Mouse (Mus musculus) embryo, embryonic 10.5 days (tissue): Measurements from ENCODE around the gene Dnajc22.
A peak's percentile ranks its signal among the peaks of the same experiment; 100 is the strongest.

Experiments used
- DNase-seq: peaks from one replicate; pipeline ENCODE4 v3.0.0-alpha.2; 2015; ENCODE audit warnings: low spot score

The Dnajc22 gene

GRCm38 (mm10) chr15:99087253-99088075 is 5.5 kb upstream of the Dnajc22 start, which contains the start of gene C1ql4:
Gene C1ql4 (minus strand): TSS chr15:99087817.
- DNase-seq, result peak; percentile 57

GRCm38 (mm10) chr15:99088292-99088691 is 4.7 kb upstream of the Dnajc22 start:
- peak; percentile 87 for DNase-seq

GRCm38 (mm10) chr15:99089069-99089468 is 3.9 kb upstream of the Dnajc22 start:
- DNase-seq, result no peak

GRCm38 (mm10) chr15:99093291-99094258 is 605 bp downstream of the Dnajc22 start:
- peak; percentile 84 for DNase-seq

- peak; percentile 76 for DNase-seq
Observed at GRCm38 (mm10) chr15:99094631-99095270, 1.8 kb downstream of the Dnajc22 start.

- no peak for DNase-seq
Observed at GRCm38 (mm10) chr15:99095356-99095755, 2.4 kb downstream of the Dnajc22 start.

GRCm38 (mm10) chr15:99096061-99096793 is 3.3 kb downstream of the Dnajc22 start:
- no peak for DNase-seq

GRCm38 (mm10) chr15:99096831-99097500 is 4.0 kb downstream of the Dnajc22 start:
- no peak for DNase-seq

GRCm38 (mm10) chr15:99097840-99098492 is 5.0 kb downstream of the Dnajc22 start:
- no peak for DNase-seq

- no peak for DNase-seq
Observed at GRCm38 (mm10) chr15:99098493-99098861, 5.5 kb downstream of the Dnajc22 start.

- DNase-seq, result peak; percentile 80
Observed at GRCm38 (mm10) chr15:99099139-99099556, 6.2 kb downstream of the Dnajc22 start.

- DNase-seq, result no peak
Observed at GRCm38 (mm10) chr15:99099984-99100383, 7.0 kb downstream of the Dnajc22 start.

GRCm38 (mm10) chr15:99105238-99105637 is 12.3 kb downstream of the Dnajc22 start:
- DNase-seq, result no peak

GRCm38 (mm10) chr15:99107866-99108265 is 14.9 kb downstream of the Dnajc22 start:
- DNase-seq, result no peak

- no peak for DNase-seq
Observed at GRCm38 (mm10) chr15:99111139-99111538, 18.2 kb downstream of the Dnajc22 start.

- no peak for DNase-seq
Observed at GRCm38 (mm10) chr15:99111809-99112208, 18.8 kb downstream of the Dnajc22 start.

GRCm38 (mm10) chr15:99112843-99113395 is 19.9 kb downstream of the Dnajc22 start:
- peak; percentile 63 for DNase-seq

GRCm38 (mm10) chr15:99113396-99113975 is 20.5 kb downstream of the Dnajc22 start:
- peak; percentile 71 for DNase-seq

GRCm38 (mm10) chr15:99114312-99115064 is 21.5 kb downstream of the Dnajc22 start:
- no peak for DNase-seq
